Mouse (Mus musculus): ENCODE measurements around the gene Scyl2. TPM values are rescaled to one million over a fixed set of nuclear protein-coding genes. Genes with fewer than 3 reads are reported as not detected.

Scyl2 gene
- total and polyA plus RNA-seq, 3 experiments, result 15.1 to 17.4 (median 17.2) TPM

DNA sequence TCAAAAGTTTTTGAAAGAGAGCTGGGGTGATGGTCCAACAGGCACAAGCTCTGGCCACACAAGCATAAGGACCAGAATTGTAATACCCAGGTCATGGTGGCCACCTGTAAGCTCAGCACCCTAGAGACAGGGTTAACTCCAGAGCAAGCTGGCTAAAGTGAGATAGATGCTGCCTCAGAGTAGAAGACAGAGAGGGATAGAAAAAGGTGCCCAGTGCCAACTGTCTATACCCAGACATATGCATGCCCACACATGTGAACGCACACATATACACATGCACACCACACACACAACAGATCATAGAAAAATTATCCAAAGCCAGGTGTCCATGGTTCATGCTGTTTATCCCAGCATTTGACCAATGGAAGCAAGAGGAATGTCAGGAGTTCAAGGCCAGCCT, 55.5 kb downstream of the Scyl2 start:
- H3K4me1 ChIP-seq (ENCODE audit: control insufficient read depth in 1 of 2, insufficient read depth in 2 of 2), result no peaks in the 10 kb centered on the region
- no peak overlapping the region for H3K4me3 ChIP-seq (replicated peaks in 1 of 3; ENCODE audit: low read depth in 2 of 3, low read length in 2 of 3, poor library complexity in 1 of 3)
- DNase-seq (ENCODE audit: extremely low read depth), result no peak
- in situ Hi-C loops (cut with MboI; ENCODE audit: low pct_ligation_motif_present, low pct_unique_long_range_greater_than_20kb, low sequenced_read_pairs), result loop anchor here (10.0 to 25.0 kb wide), 2 partner anchors 166 to 293 kb away; partner anchors contain the start of gene Ano4
- no peak for TF ChIP-seq JUND (conservative IDR thresholded peaks at IDR 0.05; ENCODE audit: low read depth, low read length)
- TF ChIP-seq ZC3H11A (IDR thresholded peaks at IDR 0.05; ENCODE audit: low read depth, low read length), result no peak
- TF ChIP-seq BHLHE40 (IDR thresholded peaks at IDR 0.05; ENCODE audit: low read depth, low read length), result no peak
- no peak for TF ChIP-seq GABPA (IDR thresholded peaks at IDR 0.05; ENCODE audit: insufficient replicate concordance, low read depth, low read length)
- TF ChIP-seq ETS1 (conservative IDR thresholded peaks at IDR 0.05; ENCODE audit: low read depth, low read length), result no peak
- no peak for TF ChIP-seq PAX5 (IDR thresholded peaks at IDR 0.05; ENCODE audit: low read length)
- TF ChIP-seq CHD1 (IDR thresholded peaks at IDR 0.05; ENCODE audit: low read depth, low read length), result no peak
- no peak for TF ChIP-seq JUN (IDR thresholded peaks at IDR 0.05; ENCODE audit: insufficient read depth, low read depth, low read length)
- no peak for TF ChIP-seq USF1 (IDR thresholded peaks at IDR 0.05; ENCODE audit: low read depth, low read length)
- TF ChIP-seq UBTF (IDR thresholded peaks at IDR 0.05; ENCODE audit: low read depth, low read length), result no peak
- TF ChIP-seq POLR2AphosphoS2 (IDR thresholded peaks at IDR 0.05; ENCODE audit: low read depth, low read length), result no peak
- no peak for TF ChIP-seq MAFK (IDR thresholded peaks at IDR 0.05; ENCODE audit: insufficient replicate concordance, low read length)
- no peak for TF ChIP-seq HCFC1 (IDR thresholded peaks at IDR 0.05; ENCODE audit: low read depth, low read length)
- TF ChIP-seq SIN3A (IDR thresholded peaks at IDR 0.05; ENCODE audit: low read length), result no peak
- no peak for TF ChIP-seq EP300 (IDR thresholded peaks at IDR 0.05; ENCODE audit: low read length)
- TF ChIP-seq ZMIZ1 (IDR thresholded peaks at IDR 0.05; ENCODE audit: low read depth, low read length), result no peak
- TF ChIP-seq MAZ (IDR thresholded peaks at IDR 0.05; ENCODE audit: low read depth, low read length), result no peak
- no peak for TF ChIP-seq E2F4 (IDR thresholded peaks at IDR 0.05; ENCODE audit: insufficient replicate concordance, low read depth, low read length)
- H3K79me2 ChIP-seq (replicated peaks; ENCODE audit: control insufficient read depth, extremely low read depth, insufficient read depth, poor library complexity, severe bottlenecking), result no peaks in the 10 kb centered on the region
- dilution Hi-C loops (cut with MboI; ENCODE audit: extremely low pct_ligation_motif_present, extremely low pct_unique_long_range_greater_than_20kb, low sequenced_read_pairs), result no loop called here
- no peaks in the 10 kb centered on the region for H3K36me3 ChIP-seq (replicated peaks in 1 of 2; ENCODE audit: control insufficient read depth in 1 of 2, insufficient read depth in 1 of 2, low read length in 1 of 2)
- no peaks in the 10 kb centered on the region for H3K9me3 ChIP-seq (replicated peaks; ENCODE audit: low read length)
- no peak overlapping the region for H3K27ac ChIP-seq (ENCODE audit: insufficient read depth, low read depth)
- no peaks in the 10 kb centered on the region for H3K27me3 ChIP-seq (replicated peaks)
- no peak overlapping the region for H3K9ac ChIP-seq (ENCODE audit: insufficient read depth, low read depth)
- no peak overlapping the region for H3K4me2 ChIP-seq (ENCODE audit: insufficient read depth, low read depth, poor library complexity, severe bottlenecking)

- DNase-seq (ENCODE audit: extremely low read depth), result peak; percentile 78
- H3K4me2 ChIP-seq (ENCODE audit: insufficient read depth, low read depth, poor library complexity, severe bottlenecking), result no peak overlapping the region
- dilution Hi-C loops (cut with MboI; ENCODE audit: extremely low pct_ligation_motif_present, extremely low pct_unique_long_range_greater_than_20kb, low sequenced_read_pairs), result no loop called here
- H3K4me3 ChIP-seq (replicated peaks in 1 of 3; ENCODE audit: low read depth in 2 of 3, low read length in 2 of 3, poor library complexity in 1 of 3), result no peak overlapping the region
- no peaks in the 10 kb centered on the region for H3K79me2 ChIP-seq (replicated peaks; ENCODE audit: control insufficient read depth, extremely low read depth, insufficient read depth, poor library complexity, severe bottlenecking)
- H3K9me3 ChIP-seq (replicated peaks; ENCODE audit: low read length), result no peaks in the 10 kb centered on the region
- H3K9ac ChIP-seq (ENCODE audit: insufficient read depth, low read depth), result no peak overlapping the region
- no peaks in the 10 kb centered on the region for H3K4me1 ChIP-seq (ENCODE audit: control insufficient read depth in 1 of 2, insufficient read depth in 2 of 2)
- no peaks in the 10 kb centered on the region for H3K27me3 ChIP-seq (replicated peaks)
- H3K36me3 ChIP-seq (replicated peaks in 1 of 2; ENCODE audit: control insufficient read depth in 1 of 2, insufficient read depth in 1 of 2, low read length in 1 of 2), result no peaks in the 10 kb centered on the region
- in situ Hi-C loops (cut with MboI; ENCODE audit: low pct_ligation_motif_present, low pct_unique_long_range_greater_than_20kb, low sequenced_read_pairs), result loop anchor here (10.0 to 25.0 kb wide), 2 partner anchors 165 to 293 kb away; partner anchors contain the start of gene Ano4
- no peak overlapping the region for H3K27ac ChIP-seq (ENCODE audit: insufficient read depth, low read depth)
- TF ChIP-seq CHD1 (IDR thresholded peaks at IDR 0.05; ENCODE audit: low read depth, low read length) (no peak), TBP (conservative IDR thresholded peaks at IDR 0.05; ENCODE audit: low read depth, low read length) (no peak), GABPA (IDR thresholded peaks at IDR 0.05; ENCODE audit: insufficient replicate concordance, low read depth, low read length) (no peak), ETS1 (conservative IDR thresholded peaks at IDR 0.05; ENCODE audit: low read depth, low read length) (no peak), ZC3H11A (IDR thresholded peaks at IDR 0.05; ENCODE audit: low read depth, low read length) (peak; percentile 75), MXI1 (IDR thresholded peaks at IDR 0.05; ENCODE audit: low read depth, low read length) (no peak), ZMIZ1 (IDR thresholded peaks at IDR 0.05; ENCODE audit: low read depth, low read length) (no peak), MAFK (IDR thresholded peaks at IDR 0.05; ENCODE audit: insufficient replicate concordance, low read length) (no peak), CTCF (conservative IDR thresholded peaks at IDR 0.05 in 1 of 2, IDR thresholded peaks at IDR 0.05 in 1 of 2; ENCODE audit: low read depth in 2 of 2, low read length in 2 of 2) (peak; percentile 43 to 93), PAX5 (IDR thresholded peaks at IDR 0.05; ENCODE audit: low read length) (no peak), KAT2A (IDR thresholded peaks at IDR 0.05; ENCODE audit: insufficient replicate concordance, low read length) (no peak), E2F4 (IDR thresholded peaks at IDR 0.05; ENCODE audit: insufficient replicate concordance, low read depth, low read length) (no peak), SMC3 (IDR thresholded peaks at IDR 0.05; ENCODE audit: low read depth, low read length) (peak; percentile 93), ZNF384 (IDR thresholded peaks at IDR 0.05; ENCODE audit: low read depth, low read length) (no peak), EP300 (IDR thresholded peaks at IDR 0.05; ENCODE audit: low read length) (no peak), NRF1 (IDR thresholded peaks at IDR 0.05; ENCODE audit: low read depth, low read length) (no peak), MAX (IDR thresholded peaks at IDR 0.05; ENCODE audit: low read length) (no peak), CHD2 (IDR thresholded peaks at IDR 0.05; ENCODE audit: low read length) (no peak), ZKSCAN1 (IDR thresholded peaks at IDR 0.05; ENCODE audit: borderline replicate concordance, low read depth, low read length) (no peak), MAZ (IDR thresholded peaks at IDR 0.05; ENCODE audit: low read depth, low read length) (no peak), RAD21 (IDR thresholded peaks at IDR 0.05; ENCODE audit: low read depth, low read length) (peak; percentile 98), TCF12 (IDR thresholded peaks at IDR 0.05; ENCODE audit: low read depth, low read length) (no peak), USF1 (IDR thresholded peaks at IDR 0.05; ENCODE audit: low read depth, low read length) (no peak), HCFC1 (IDR thresholded peaks at IDR 0.05; ENCODE audit: low read depth, low read length) (no peak), JUND (conservative IDR thresholded peaks at IDR 0.05; ENCODE audit: low read depth, low read length) (0 out of 2 replicates have a peak, but pooled peaks have one; percentile 8)
Observed at GRCm38 (mm10) chr10:89630052-89630451, 56.0 kb downstream of the Scyl2 start.
